Mouse (Mus musculus): ENCODE data around the gene Cpsf4l. TPM values are rescaled to one million over a fixed set of nuclear protein-coding genes. Genes with fewer than 3 reads are reported as not detected.

Gene Cpsf4l
- polyA plus RNA-seq, 1 experiment: 0.29 TPM

GRCm38 (mm10) chr11:113697571-113697970, 12.2 kb downstream of the Cpsf4l start:
- DNase-seq (ENCODE audit: low read depth): no peak
- TF ChIP-seq POLR2A (IDR thresholded peaks at IDR 0.05; ENCODE audit: borderline replicate concordance, extremely low read depth, insufficient read depth, insufficient read length, poor library complexity, severe bottlenecking) (no peak), CTCF (IDR thresholded peaks at IDR 0.05; ENCODE audit: borderline replicate concordance, extremely low read depth, insufficient read depth, insufficient read length) (no peak)

GRCm38 (mm10) chr11:113691851-113692250, 18.0 kb downstream of the Cpsf4l start:
- no peak for TF ChIP-seq POLR2A (IDR thresholded peaks at IDR 0.05; ENCODE audit: borderline replicate concordance, extremely low read depth, insufficient read depth, insufficient read length, poor library complexity, severe bottlenecking)
- TF ChIP-seq CTCF (IDR thresholded peaks at IDR 0.05; ENCODE audit: borderline replicate concordance, extremely low read depth, insufficient read depth, insufficient read length): no peak
- no peak for DNase-seq (ENCODE audit: low read depth)

GRCm38 (mm10) chr11:113691318-113691717, 18.5 kb downstream of the Cpsf4l start:
- TF ChIP-seq CTCF (IDR thresholded peaks at IDR 0.05; ENCODE audit: borderline replicate concordance, extremely low read depth, insufficient read depth, insufficient read length): no peak
- TF ChIP-seq POLR2A (IDR thresholded peaks at IDR 0.05; ENCODE audit: borderline replicate concordance, extremely low read depth, insufficient read depth, insufficient read length, poor library complexity, severe bottlenecking): no peak
- no peak for DNase-seq (ENCODE audit: low read depth)

- TF ChIP-seq CTCF (IDR thresholded peaks at IDR 0.05; ENCODE audit: borderline replicate concordance, extremely low read depth, insufficient read depth, insufficient read length) (no peak), POLR2A (IDR thresholded peaks at IDR 0.05; ENCODE audit: borderline replicate concordance, extremely low read depth, insufficient read depth, insufficient read length, poor library complexity, severe bottlenecking) (no peak)
- DNase-seq (ENCODE audit: low read depth): no peak
These were observed 19.3 kb downstream of the Cpsf4l start for GRCm38 (mm10) chr11:113690506-113690905.

- DNase-seq (ENCODE audit: low read depth): peak; percentile 76
These were observed 22.8 kb downstream of the Cpsf4l start for GRCm38 (mm10) chr11:113687031-113687430.

GRCm38 (mm10) chr11:113684707-113685426, 24.9 kb downstream of the Cpsf4l start:
- no peak for TF ChIP-seq CTCF (IDR thresholded peaks at IDR 0.05; ENCODE audit: borderline replicate concordance, extremely low read depth, insufficient read depth, insufficient read length)
- no peak for TF ChIP-seq POLR2A (IDR thresholded peaks at IDR 0.05; ENCODE audit: borderline replicate concordance, extremely low read depth, insufficient read depth, insufficient read length, poor library complexity, severe bottlenecking)
- DNase-seq (ENCODE audit: low read depth): no peak

More at GRCm38 (mm10) chr11:113687031-113687430, 22.8 kb downstream of the Cpsf4l start:
- no peak for TF ChIP-seq CTCF (IDR thresholded peaks at IDR 0.05; ENCODE audit: borderline replicate concordance, extremely low read depth, insufficient read depth, insufficient read length)
- no peak for TF ChIP-seq POLR2A (IDR thresholded peaks at IDR 0.05; ENCODE audit: borderline replicate concordance, extremely low read depth, insufficient read depth, insufficient read length, poor library complexity, severe bottlenecking)

GRCm38 (mm10) chr11:113683957-113684706, 25.7 kb downstream of the Cpsf4l start, which contains the start of the genes Fam104a and D11Wsu47e:
Gene Fam104a (minus strand): TSS chr11:113684155.
Gene D11Wsu47e (plus strand): TSS chr11:113684412.
- DNase-seq (ENCODE audit: low read depth): peak; percentile 99
- TF ChIP-seq POLR2A (IDR thresholded peaks at IDR 0.05; ENCODE audit: borderline replicate concordance, extremely low read depth, insufficient read depth, insufficient read length, poor library complexity, severe bottlenecking) (peak; percentile 62), CTCF (IDR thresholded peaks at IDR 0.05; ENCODE audit: borderline replicate concordance, extremely low read depth, insufficient read depth, insufficient read length) (no peak)

- no peak for TF ChIP-seq POLR2A (IDR thresholded peaks at IDR 0.05; ENCODE audit: borderline replicate concordance, extremely low read depth, insufficient read depth, insufficient read length, poor library complexity, severe bottlenecking)
- TF ChIP-seq CTCF (IDR thresholded peaks at IDR 0.05; ENCODE audit: borderline replicate concordance, extremely low read depth, insufficient read depth, insufficient read length): no peak
- DNase-seq (ENCODE audit: low read depth): no peak
These were observed 26.2 kb downstream of the Cpsf4l start for GRCm38 (mm10) chr11:113683627-113683956.

- DNase-seq (ENCODE audit: low read depth): peak; percentile 58
- TF ChIP-seq CTCF (IDR thresholded peaks at IDR 0.05; ENCODE audit: borderline replicate concordance, extremely low read depth, insufficient read depth, insufficient read length) (no peak), POLR2A (IDR thresholded peaks at IDR 0.05; ENCODE audit: borderline replicate concordance, extremely low read depth, insufficient read depth, insufficient read length, poor library complexity, severe bottlenecking) (no peak)
These were observed 26.8 kb downstream of the Cpsf4l start for GRCm38 (mm10) chr11:113682897-113683626.

GRCm38 (mm10) chr11:113681979-113682378, 27.8 kb downstream of the Cpsf4l start:
- TF ChIP-seq POLR2A (IDR thresholded peaks at IDR 0.05; ENCODE audit: borderline replicate concordance, extremely low read depth, insufficient read depth, insufficient read length, poor library complexity, severe bottlenecking) (no peak), CTCF (IDR thresholded peaks at IDR 0.05; ENCODE audit: borderline replicate concordance, extremely low read depth, insufficient read depth, insufficient read length) (no peak)
- no peak for DNase-seq (ENCODE audit: low read depth)

GRCm38 (mm10) chr11:113680954-113681353, 28.9 kb downstream of the Cpsf4l start:
- no peak for TF ChIP-seq POLR2A (IDR thresholded peaks at IDR 0.05; ENCODE audit: borderline replicate concordance, extremely low read depth, insufficient read depth, insufficient read length, poor library complexity, severe bottlenecking)

More at GRCm38 (mm10) chr11:113680954-113681353, 28.9 kb downstream of the Cpsf4l start:
- no peak for DNase-seq (ENCODE audit: low read depth)

Measured in brain, embryonic 14.5 days (tissue).